Comparison of ENCODE assay signal across 10 mouse cellular contexts in the genomic region with DNA sequence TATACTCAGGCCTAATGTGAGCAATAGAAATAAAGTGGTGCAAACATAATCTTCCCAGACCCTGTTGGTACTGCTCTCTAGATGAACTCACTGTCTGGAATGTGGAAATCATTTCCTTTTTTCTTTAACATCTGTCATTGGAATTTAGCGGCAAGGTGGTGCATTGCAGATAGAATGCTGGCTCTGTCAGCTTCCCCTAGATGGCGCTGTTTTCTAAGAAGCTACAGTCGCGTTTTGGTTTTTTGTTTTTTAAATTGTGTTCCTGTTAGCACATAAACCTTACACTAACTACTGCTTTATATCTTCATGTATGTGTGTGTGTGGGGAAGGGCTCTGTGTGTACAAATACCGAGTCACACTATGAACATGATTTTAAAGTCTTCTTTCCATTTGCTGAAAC. TPM values are rescaled to one million over a fixed set of nuclear protein-coding genes. Genes with fewer than 3 reads are reported as not detected.
DNase-seq lines count a peak whose midpoint lies in the region; ATAC-seq and TF ChIP-seq lines count a peak whose summit lies in the region.
"Had no signal": no experiment of that assay in that cellular context is flagged by ENCODE, and none has a peak within 500 bp of the region (broad histone marks: within the 10 kb centered on the region; RNA-seq: fewer than 3 reads in every experiment).

No protein-coding gene starts in this region.

- no peaks in the 10 kb centered on the region for H3K27me3 ChIP-seq in liver, adult 2 months (ENCODE audit: control insufficient read depth, insufficient read depth, low read length)
- no peaks in the 10 kb centered on the region for H3K27me3 ChIP-seq in cerebellum, adult 2 months (ENCODE audit: control insufficient read depth, insufficient read depth, low read length)
- H3K27me3 ChIP-seq: megakaryocyte, embryonic 14.5 days had no signal

- DNase-seq in liver, adult 2 months (ENCODE audit: extremely low read depth, low read depth, low spot score): peak; percentile 36
- no peak for DNase-seq in liver
- peak; percentile 26 for DNase-seq in MEL-GATA-1-ER (ENCODE audit: extremely low read depth, low read depth)
- peak in 1 of 2 experiments; percentile 25 for DNase-seq in cerebellum, adult 2 months
- DNase-seq in lung, postnatal 10 days: peak; percentile 47
- DNase-seq in skeletal muscle tissue, adult 2 months (ENCODE audit: low read depth, low spot score): peak; percentile 18
- no peak for DNase-seq in frontal cortex, postnatal 10 days (ENCODE audit: low spot score in 2 of 2)

- H3K4me1 ChIP-seq in liver, adult 2 months (ENCODE audit: control insufficient read depth, insufficient read depth, low read length): no peaks in the 10 kb centered on the region
- no peaks in the 10 kb centered on the region for H3K4me1 ChIP-seq in cerebellum, adult 2 months (ENCODE audit: control insufficient read depth, insufficient read depth, low read length)
- H3K4me1 ChIP-seq: megakaryocyte, embryonic 14.5 days had no signal

- no peak for TF ChIP-seq POLR2A in liver, adult 2 months (IDR thresholded peaks at IDR 0.05; ENCODE audit: extremely low read depth, insufficient read depth, low read length)
- no peak for TF ChIP-seq POLR2A in cerebellum, adult 2 months (IDR thresholded peaks at IDR 0.05; ENCODE audit: borderline replicate concordance, insufficient read depth, low read length)

- H3K4me3 ChIP-seq in liver, adult 2 months (ENCODE audit: insufficient read depth, low read depth, low read length): no peak overlapping the region
- no peak overlapping the region for H3K4me3 ChIP-seq in cerebellum, adult 2 months (replicated peaks; ENCODE audit: insufficient read depth, low read depth, low read length)
- H3K4me3 ChIP-seq: megakaryocyte, embryonic 14.5 days had no signal

- ATAC-seq in granulocyte monocyte progenitor cell, adult 5-6 weeks (replicated peaks; ENCODE audit: poor library complexity, severe bottlenecking): peak; percentile 92

- 6% methylated on average over 5 of the region's 5 CpGs for WGBS in liver, adult 2 months
- 1% methylated on average over 5 of the region's 5 CpGs for WGBS in cerebellum, adult 2 months

- peak; percentile 63 for TF ChIP-seq CTCF in liver, adult 2 months (IDR thresholded peaks at IDR 0.05; ENCODE audit: low read depth, low read length)
- peak; percentile 73; the same call in 1 of the 2 replicates for TF ChIP-seq CTCF in cerebellum, adult 2 months (IDR thresholded peaks at IDR 0.05; ENCODE audit: borderline replicate concordance, insufficient read depth, low read depth, low read length)

- H3K27ac ChIP-seq in liver, adult 2 months (replicated peaks; ENCODE audit: insufficient read depth, low read depth, low read length): no peak overlapping the region
- no peak overlapping the region for H3K27ac ChIP-seq in cerebellum, adult 2 months (ENCODE audit: insufficient read depth, low read length)

- H3K79me2 ChIP-seq in liver, adult 2 months (ENCODE audit: control insufficient read depth, insufficient read depth, low read length): no peaks in the 10 kb centered on the region

- no peak overlapping the region for H3K9ac ChIP-seq in liver, adult 2 months (ENCODE audit: low read depth, low read length)

- no peaks in the 10 kb centered on the region for H3K36me3 ChIP-seq in liver, adult 2 months (ENCODE audit: control insufficient read depth, insufficient read depth, low read length)

RNA-seq across cellular contexts. Expression of gene C030005K15Rik, which starts 13.9 kb away (rescaled TPM):
- not detected in 2 replicates for total RNA-seq in liver, adult 2 months (2014; rRNA removed)
- not detected in 2 replicates for polyA plus RNA-seq in liver, adult 2 months (2012; rRNA removed)
- not detected in 2 replicates for polyA plus RNA-seq in cerebellum, adult 2 months (2012; rRNA removed)
- not detected in 2 replicates for total RNA-seq in granulocyte monocyte progenitor cell, adult 5-6 weeks (2014; fragmentation: Nextera tagmentation)
- total RNA-seq in granulocyte monocyte progenitor cell, adult 5-6 weeks (2017): not detected in 2 replicates

RNA-seq across cellular contexts. Expression of gene Ccer1, which starts 19.8 kb away (rescaled TPM):
- not detected in 2 replicates for total RNA-seq in liver, adult 2 months (2014; rRNA removed)
- polyA plus RNA-seq in liver, adult 2 months (2012; rRNA removed): not detected in 2 replicates
- polyA plus RNA-seq in cerebellum, adult 2 months (2012; rRNA removed): not detected in 2 replicates
- not detected in 2 replicates for total RNA-seq in granulocyte monocyte progenitor cell, adult 5-6 weeks (2014; fragmentation: Nextera tagmentation)
- total RNA-seq in granulocyte monocyte progenitor cell, adult 5-6 weeks (2017): not detected in 2 replicates
- polyA plus RNA-seq: frontal cortex, adult 2 months had no signal

Comparison
In these comparisons a context has a peak if more than half of its experiments do, and no peak if none do; other contexts are left out.
1. DNase-seq: peak in liver, adult 2 months (single experiment), MEL-GATA-1-ER (single experiment), lung, postnatal 10 days (single experiment) and skeletal muscle tissue, adult 2 months (single experiment); none in liver (single experiment) and frontal cortex, postnatal 10 days (0 of 2).